Mouse (Mus musculus) hindbrain, embryonic 14.5 days (tissue): Measurements from ENCODE around the gene Hnrnpl. TPM values are rescaled to one million over a fixed set of nuclear protein-coding genes. Genes with fewer than 3 reads are reported as not detected.

Source experiments
- ATAC-seq: fragments of 200-750 bp; cut with Nextera tagmentation; 2 replicates; pipeline ENCODE4 v1.8.0; 2017; ENCODE audit warnings: moderate number of reproducible peaks, mild to moderate bottlenecking, moderate TSS enrichment, moderate library complexity; ENCODE audit not compliant: low FRiP score
- DNase-seq: peaks from one replicate; pipeline ENCODE4 v3.0.0-alpha.2; 2015; ENCODE audit warnings: low spot score
- H3K27ac ChIP-seq: fragments of 300-500 bp; sonication (generic); 2 replicates; pipeline ENCODE4 v1.5.1; 2014; ENCODE audit warnings: mild to moderate bottlenecking, moderate library complexity
- H3K27me3 ChIP-seq: fragments of 300-500 bp; sonication (generic); 2 replicates; pipeline ENCODE4 v1.6.1; 2014; ENCODE audit warnings: mild to moderate bottlenecking, low read length, mixed read lengths; ENCODE audit not compliant: control insufficient read depth, insufficient read depth
- H3K36me3 ChIP-seq: fragments of 300-500 bp; sonication (generic); replicated peaks from 2 replicates; pipeline ENCODE4 v1.6.1; 2014; ENCODE audit not compliant: control insufficient read depth, insufficient read depth
- H3K4me1 ChIP-seq: fragments of 300-500 bp; sonication (generic); replicated peaks from 2 replicates; pipeline ENCODE4 v1.6.1; 2014; ENCODE audit warnings: antibody characterized with exemption, low read length, mixed read lengths; ENCODE audit not compliant: control insufficient read depth, insufficient read depth
- H3K4me2 ChIP-seq: fragments of 300-500 bp; sonication (generic); replicated peaks from 2 replicates; pipeline ENCODE4 v1.6.1; 2014; ENCODE audit warnings: mild to moderate bottlenecking, moderate library complexity
- H3K4me3 ChIP-seq: fragments of 300-500 bp; sonication (generic); replicated peaks from 2 replicates; pipeline ENCODE4 v1.5.1; 2014; ENCODE audit warnings: mild to moderate bottlenecking, low read length
- H3K9ac ChIP-seq: fragments of 300-500 bp; sonication (generic); 2 replicates; pipeline ENCODE4 v1.6.1; 2014
- H3K9me3 ChIP-seq: fragments of 300-500 bp; sonication (generic); 2 replicates; pipeline ENCODE4 v1.6.1; 2016; ENCODE audit warnings: low read length; ENCODE audit not compliant: control insufficient read depth
- WGBS: fragments of 180-500 bp; shearing (Covaris S2); extraction: QIAGEN DNeasy Blood & Tissue Kit; methylation state at CpG from one replicate; pipeline ENCODE4 v1.1.7; 2014; 5-methylcytosine and 5-hydroxymethylcytosine counted together
- polyA plus RNA-seq: library from polyadenylated mRNA; unstranded; fragments of >200 nt; fragmentation: Nextera tagmentation; extraction: Ambion mirVana; gene quantifications from 2 replicates; pipeline ENCODE4 v1.2.1, GENCODE M21; 2014

Hnrnpl gene
- polyA plus RNA-seq, 1 experiment from 2014 or later: 150 TPM

- WGBS: 93% methylated on average over 11 of the region's 11 CpGs
Observed at GRCm38 (mm10) chr7:28771867-28772266, 36.5 kb upstream of the Hnrnpl start.

GRCm38 (mm10) chr7:28773163-28773562, 35.2 kb upstream of the Hnrnpl start:
- H3K9me3 ChIP-seq: no peaks in the 10 kb centered on the region
- H3K4me1 ChIP-seq: 0 out of 2 replicates have a peak, but pooled peaks cover 9% of the 10 kb centered on the region
- DNase-seq: no peak
- H3K4me2 ChIP-seq: no peak overlapping the region
- no peak overlapping the region for H3K4me3 ChIP-seq
- H3K36me3 ChIP-seq: peaks cover 10% of the 10 kb centered on the region
- H3K9ac ChIP-seq: no peak overlapping the region
- no peaks in the 10 kb centered on the region for H3K27me3 ChIP-seq
- no peak overlapping the region for H3K27ac ChIP-seq
- WGBS: 78% methylated on average over 3 of the region's 3 CpGs
- ATAC-seq: no peak

More at GRCm38 (mm10) chr7:28771867-28772266, 36.5 kb upstream of the Hnrnpl start:
- H3K9ac ChIP-seq: no peak overlapping the region
- no peak for DNase-seq
- H3K27me3 ChIP-seq: no peaks in the 10 kb centered on the region
- H3K36me3 ChIP-seq: peaks cover 5% of the 10 kb centered on the region
- peaks cover 20% of the 10 kb centered on the region; the same call in 1 of the 2 replicates for H3K4me1 ChIP-seq
- H3K4me2 ChIP-seq: no peak overlapping the region
- no peak overlapping the region for H3K4me3 ChIP-seq
- H3K27ac ChIP-seq: no peak overlapping the region
- no peaks in the 10 kb centered on the region for H3K9me3 ChIP-seq
- no peak for ATAC-seq

GRCm38 (mm10) chr7:28774164-28774563, 34.2 kb upstream of the Hnrnpl start:
- 37% methylated on average over 12 of the region's 12 CpGs for WGBS

GRCm38 (mm10) chr7:28775129-28775528, 33.2 kb upstream of the Hnrnpl start:
- peaks cover 15% of the 10 kb centered on the region for H3K36me3 ChIP-seq
- H3K4me1 ChIP-seq: 0 out of 2 replicates have a peak, but pooled peaks cover 5% of the 10 kb centered on the region
- no peaks in the 10 kb centered on the region for H3K9me3 ChIP-seq
- no peaks in the 10 kb centered on the region for H3K27me3 ChIP-seq
- no peak overlapping the region for H3K4me3 ChIP-seq
- WGBS: 78% methylated on average over 7 of the region's 7 CpGs
- H3K4me2 ChIP-seq: no peak overlapping the region
- DNase-seq (no peak), ATAC-seq (no peak)
- no peak overlapping the region for H3K27ac ChIP-seq
- no peak overlapping the region for H3K9ac ChIP-seq

More at GRCm38 (mm10) chr7:28774164-28774563, 34.2 kb upstream of the Hnrnpl start:
- Histone ChIP-seq H3K4me3 (no peak overlapping the region), H3K9ac (no peak overlapping the region), H3K27ac (peak overlapping the region; percentile 3; the same call in 1 of the 2 replicates), H3K27me3 (no peaks in the 10 kb centered on the region), H3K9me3 (no peaks in the 10 kb centered on the region), H3K4me2 (no peak overlapping the region), H3K4me1 (0 out of 2 replicates have a peak, but pooled peaks cover 5% of the 10 kb centered on the region), H3K36me3 (peaks cover 15% of the 10 kb centered on the region)
- DNase-seq (peak; percentile 37), ATAC-seq (peak; percentile 56; the same call in 1 of the 2 replicates)

- 0 out of 2 replicates have a peak, but pooled peaks cover 5% of the 10 kb centered on the region for H3K4me1 ChIP-seq
- no peak for ATAC-seq
- no peak overlapping the region for H3K27ac ChIP-seq
- H3K4me2 ChIP-seq: no peak overlapping the region
- H3K27me3 ChIP-seq: no peaks in the 10 kb centered on the region
- peaks cover 28% of the 10 kb centered on the region for H3K36me3 ChIP-seq
- WGBS: 92% methylated on average over 9 of the region's 9 CpGs
- no peak overlapping the region for H3K4me3 ChIP-seq
- no peaks in the 10 kb centered on the region for H3K9me3 ChIP-seq
- no peak for DNase-seq
- no peak overlapping the region for H3K9ac ChIP-seq
Observed at GRCm38 (mm10) chr7:28778825-28779224, 29.5 kb upstream of the Hnrnpl start.

GRCm38 (mm10) chr7:28780067-28780658, 28.2 kb upstream of the Hnrnpl start:
- Histone ChIP-seq H3K9me3 (no peaks in the 10 kb centered on the region), H3K27ac (no peak overlapping the region), H3K9ac (no peak overlapping the region), H3K36me3 (peaks cover 34% of the 10 kb centered on the region), H3K4me2 (no peak overlapping the region), H3K27me3 (no peaks in the 10 kb centered on the region), H3K4me3 (no peak overlapping the region), H3K4me1 (no peaks in the 10 kb centered on the region)
- ATAC-seq (peak; percentile 65; the same call in 1 of the 2 replicates), DNase-seq (peak; percentile 93)
- 46% methylated on average over 6 of the region's 6 CpGs for WGBS

- Histone ChIP-seq H3K4me2 (no peak overlapping the region), H3K36me3 (peaks cover 35% of the 10 kb centered on the region), H3K9ac (no peak overlapping the region), H3K4me3 (no peak overlapping the region), H3K27ac (no peak overlapping the region), H3K9me3 (no peaks in the 10 kb centered on the region), H3K4me1 (no peaks in the 10 kb centered on the region), H3K27me3 (no peaks in the 10 kb centered on the region)
- 91% methylated on average over 7 of the region's 7 CpGs for WGBS
- DNase-seq (no peak), ATAC-seq (no peak)
Observed at GRCm38 (mm10) chr7:28780857-28781256, 27.5 kb upstream of the Hnrnpl start.

- no peaks in the 10 kb centered on the region for H3K27me3 ChIP-seq
- H3K4me2 ChIP-seq: no peak overlapping the region
- no peak overlapping the region for H3K4me3 ChIP-seq
- ATAC-seq (no peak), DNase-seq (no peak)
- no peak overlapping the region for H3K9ac ChIP-seq
- H3K4me1 ChIP-seq: no peaks in the 10 kb centered on the region
- 90% methylated on average over 8 of the region's 8 CpGs for WGBS
- no peaks in the 10 kb centered on the region for H3K9me3 ChIP-seq
- no peak overlapping the region for H3K27ac ChIP-seq
- peaks cover 39% of the 10 kb centered on the region for H3K36me3 ChIP-seq
Observed at GRCm38 (mm10) chr7:28781261-28781663, 27.1 kb upstream of the Hnrnpl start.

- Histone ChIP-seq H3K9ac (no peak overlapping the region), H3K9me3 (no peaks in the 10 kb centered on the region), H3K4me1 (no peaks in the 10 kb centered on the region), H3K36me3 (peaks cover 31% of the 10 kb centered on the region), H3K4me3 (no peak overlapping the region), H3K27me3 (no peaks in the 10 kb centered on the region), H3K27ac (no peak overlapping the region), H3K4me2 (no peak overlapping the region)
- WGBS: 78% methylated on average over 5 of the region's 5 CpGs
- ATAC-seq (no peak), DNase-seq (no peak)
Observed at GRCm38 (mm10) chr7:28785161-28785560, 23.2 kb upstream of the Hnrnpl start.
